Mouse (Mus musculus) heart, postnatal 25 days (tissue): Measurements from ENCODE around the gene Tbc1d8b. TPM values are rescaled to one million over a fixed set of nuclear protein-coding genes. Genes with fewer than 3 reads are reported as not detected.

ENCODE experiments used
- DNase-seq: peaks from one replicate; pipeline ENCODE4 v3.0.0; 2022; ENCODE audit warnings: low spot score
- intact Hi-C: fragments of 180-260 bp; cut with DNase I; formaldehyde crosslinking; loops from one replicate; pipeline ENCODE4 v1.15.1; 2025
- total RNA-seq, 2 experiments: library from RNA; stranded (reverse); gene quantifications; 2 replicates each; pipeline ENCODE4 v1.2.3; 2021

The Tbc1d8b gene
- total RNA-seq, 2 experiments from 2014 or later = 5.2 to 5.5 TPM

DNA sequence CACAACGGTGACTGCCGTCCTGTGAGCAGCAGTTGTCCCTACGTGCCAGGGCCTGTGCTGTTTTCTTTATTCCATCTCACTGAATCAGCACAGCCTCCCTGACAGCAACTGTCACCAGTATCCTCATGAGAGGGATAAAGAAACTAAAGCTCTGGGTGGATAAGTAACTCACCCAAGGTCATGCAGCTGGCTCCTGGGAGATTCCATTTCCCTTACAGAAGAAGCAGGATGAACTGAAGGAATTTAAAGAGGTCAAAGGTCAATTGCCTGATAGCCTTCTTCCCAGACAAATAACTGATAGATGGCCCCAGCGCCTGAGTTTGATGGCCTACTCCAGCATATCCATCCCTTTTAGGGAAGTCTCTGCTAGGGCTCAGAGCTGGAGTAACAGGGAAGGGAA is 92.6 kb downstream of the Tbc1d8b start:
- intact Hi-C loops = no loop called here

DNA sequence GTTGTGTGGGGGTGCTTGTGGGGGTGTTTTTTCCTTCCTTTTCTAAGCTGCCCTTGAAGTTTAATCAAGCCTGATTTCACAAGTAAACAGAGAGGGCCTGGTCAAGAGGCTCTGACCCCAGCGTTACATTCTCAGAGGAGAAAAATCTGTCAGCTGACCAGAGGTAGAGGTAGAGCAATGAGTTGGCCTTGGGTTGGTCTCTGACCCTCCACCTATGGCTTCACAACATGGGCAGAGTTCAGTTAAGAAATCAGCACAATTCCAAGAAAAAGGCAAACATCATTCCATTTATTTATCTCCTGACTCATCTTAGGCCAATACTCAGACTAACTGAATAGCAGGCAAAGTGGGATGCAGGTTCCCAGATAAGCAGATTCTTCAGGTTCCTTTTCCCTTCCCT is 94.1 kb downstream of the Tbc1d8b start:
- intact Hi-C loops = no loop called here
- DNase-seq = no peak

More for the DNA sequence above, 92.6 kb downstream of the Tbc1d8b start:
- no peak for DNase-seq

- no peak for DNase-seq
- intact Hi-C loops = no loop called here
These were observed 94.6 kb downstream of the Tbc1d8b start for GRCm38 (mm10) chrX:139779401-139779800.

GRCm38 (mm10) chrX:139780988-139781387 is 96.2 kb downstream of the Tbc1d8b start:
- DNase-seq = no peak
- intact Hi-C loops = no loop called here

DNA sequence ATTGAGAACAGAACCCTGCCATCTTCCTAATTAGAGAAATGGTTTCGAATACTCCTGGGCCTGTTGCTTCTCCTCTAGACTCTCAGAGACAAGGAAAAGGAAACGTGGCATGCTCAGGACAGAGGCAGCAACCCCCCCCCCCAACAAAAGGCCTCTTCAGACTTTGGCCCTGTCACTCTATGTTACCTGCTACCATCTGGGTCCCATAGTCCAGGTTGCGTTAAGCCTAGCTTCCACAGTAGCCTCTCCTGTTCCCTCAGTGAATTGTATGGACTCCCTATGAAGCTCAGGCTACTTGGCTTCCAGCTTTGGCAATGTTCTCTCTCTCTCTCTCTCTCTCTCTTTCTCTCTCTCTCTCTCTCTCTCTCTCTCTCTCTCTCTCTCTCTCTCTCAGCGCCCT is 96.8 kb downstream of the Tbc1d8b start:
- DNase-seq = no peak
- intact Hi-C loops = no loop called here

DNA sequence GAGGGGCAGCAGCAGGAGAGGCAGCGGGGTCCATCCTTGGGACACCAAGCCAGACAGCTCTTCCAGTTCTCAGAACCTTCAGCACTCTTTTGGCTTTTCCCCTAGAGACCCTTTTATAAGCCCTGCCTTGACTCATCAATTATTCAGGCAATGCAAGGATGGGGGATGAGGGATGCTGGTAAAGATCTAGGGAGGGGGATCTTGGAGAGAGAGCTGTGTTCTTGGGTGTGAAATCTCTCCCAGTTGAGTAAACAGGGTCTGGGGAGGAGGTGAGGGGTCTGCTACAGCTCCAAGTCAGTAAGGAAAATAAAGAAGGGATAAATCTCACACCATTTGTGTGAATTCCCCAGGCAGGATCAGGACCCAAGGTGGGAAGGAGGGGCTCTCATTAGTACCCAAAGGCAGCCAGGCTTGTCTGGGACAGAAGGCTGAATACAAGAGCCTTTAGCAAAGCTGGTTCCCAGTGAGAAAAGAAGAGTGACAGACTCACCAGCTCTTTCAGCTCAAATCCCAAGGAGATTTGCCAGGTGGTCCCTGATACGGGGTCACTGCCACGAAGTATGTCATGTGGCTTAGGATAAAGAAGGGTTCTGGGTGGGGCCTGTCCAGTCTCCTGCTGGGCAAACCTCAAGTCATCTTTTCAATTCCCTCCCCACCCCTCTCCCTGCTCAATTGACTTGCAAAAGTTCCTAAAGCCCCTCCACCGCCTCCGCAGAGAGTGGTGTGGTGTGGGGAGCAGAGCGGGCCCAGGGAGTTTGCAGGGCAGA is 97.7 kb downstream of the Tbc1d8b start, which contains the start of gene Ripply1:
Ripply1 (minus strand) TSS at position 76 of the 767 bp plus-strand sequence.
- DNase-seq = no peak
- intact Hi-C loops = no loop called here

DNA sequence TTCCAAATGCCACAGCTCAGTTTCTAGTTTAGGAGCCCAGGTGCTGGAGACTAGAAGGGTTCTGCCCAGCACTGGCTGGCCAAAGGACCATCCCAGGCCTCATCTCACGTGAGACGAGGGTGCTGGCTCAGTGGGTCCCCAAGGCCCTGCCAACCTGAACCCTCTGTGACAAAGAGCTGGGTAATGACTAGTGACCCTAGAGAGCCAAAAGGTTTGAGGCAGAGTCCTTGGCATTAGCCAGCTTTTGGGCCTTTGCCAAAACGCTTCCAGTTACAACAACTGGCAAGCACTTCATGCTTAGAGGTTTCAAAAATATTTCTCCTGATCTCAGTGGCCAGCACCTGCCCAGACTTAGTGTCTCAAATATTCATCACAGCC is 98.2 kb downstream of the Tbc1d8b start:
- DNase-seq = no peak
- intact Hi-C loops = no loop called here

DNA sequence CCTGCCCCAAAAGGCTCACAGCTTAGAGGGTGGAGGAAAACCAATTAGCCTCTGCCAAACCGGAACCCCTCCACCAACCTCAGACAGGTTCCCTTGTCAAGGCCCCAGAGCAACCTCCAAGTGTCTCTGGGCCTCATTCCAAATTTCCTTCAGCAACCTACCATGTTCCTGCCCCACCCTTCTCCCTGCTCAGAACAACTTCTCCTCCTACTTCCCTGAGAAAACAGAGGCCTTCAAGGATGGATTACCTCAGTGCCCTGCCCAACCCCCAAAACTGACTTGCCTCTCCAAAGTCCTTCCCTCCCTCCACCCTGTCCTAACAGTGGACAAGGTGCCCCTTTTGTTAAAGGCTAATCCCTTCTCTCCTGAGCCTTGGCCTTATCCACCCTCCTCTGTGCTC is 101.0 kb downstream of the Tbc1d8b start:
- intact Hi-C loops = no loop called here

GRCm38 (mm10) chrX:139794072-139794845 is 109.5 kb downstream of the Tbc1d8b start:
- intact Hi-C loops = no loop called here
- DNase-seq = no peak

More for the DNA sequence above, 101.0 kb downstream of the Tbc1d8b start:
- DNase-seq = no peak

DNA sequence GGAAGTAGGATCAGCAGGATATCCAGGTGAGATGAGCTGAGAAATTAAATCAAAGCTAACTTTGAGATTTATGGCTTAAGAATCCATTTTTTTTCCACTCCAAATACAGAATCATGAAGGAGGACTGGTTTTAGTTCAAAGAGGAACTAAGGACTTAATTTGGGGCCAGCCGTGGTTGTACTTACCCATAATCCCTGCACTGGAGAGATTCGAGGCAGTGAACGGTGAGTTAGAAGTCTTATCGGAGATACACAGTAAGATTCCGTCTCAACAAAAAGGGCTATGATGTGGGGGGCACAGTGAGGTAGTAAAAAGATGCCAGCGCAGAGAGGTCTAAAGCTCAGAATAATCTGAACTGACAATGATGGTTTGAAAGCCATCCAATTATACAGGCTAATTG is 111.2 kb downstream of the Tbc1d8b start:
- no peak for DNase-seq
- intact Hi-C loops = no loop called here

- intact Hi-C loops = no loop called here
- no peak for DNase-seq
These were observed 113.1 kb downstream of the Tbc1d8b start for GRCm38 (mm10) chrX:139797875-139798274.

DNA sequence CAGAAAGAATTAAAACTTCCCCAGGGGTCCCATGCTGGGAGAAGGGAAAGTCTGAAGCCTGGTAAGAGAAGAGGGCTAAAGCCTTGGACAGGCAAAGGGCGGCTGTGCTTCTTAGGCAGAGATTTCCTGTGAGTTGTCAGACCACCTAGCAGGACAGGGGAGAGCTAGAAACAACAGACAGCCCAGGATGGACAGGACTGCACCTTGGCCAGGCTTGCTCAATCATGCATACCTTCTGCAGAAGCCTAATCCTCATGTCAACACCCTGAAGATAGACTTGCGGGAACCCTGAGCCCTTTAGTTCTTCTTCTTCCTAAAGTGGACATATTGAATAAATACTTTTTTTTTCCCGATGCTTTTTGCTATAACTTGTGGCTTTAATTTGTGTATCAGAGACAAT is 115.2 kb downstream of the Tbc1d8b start:
- DNase-seq = no peak

DNA sequence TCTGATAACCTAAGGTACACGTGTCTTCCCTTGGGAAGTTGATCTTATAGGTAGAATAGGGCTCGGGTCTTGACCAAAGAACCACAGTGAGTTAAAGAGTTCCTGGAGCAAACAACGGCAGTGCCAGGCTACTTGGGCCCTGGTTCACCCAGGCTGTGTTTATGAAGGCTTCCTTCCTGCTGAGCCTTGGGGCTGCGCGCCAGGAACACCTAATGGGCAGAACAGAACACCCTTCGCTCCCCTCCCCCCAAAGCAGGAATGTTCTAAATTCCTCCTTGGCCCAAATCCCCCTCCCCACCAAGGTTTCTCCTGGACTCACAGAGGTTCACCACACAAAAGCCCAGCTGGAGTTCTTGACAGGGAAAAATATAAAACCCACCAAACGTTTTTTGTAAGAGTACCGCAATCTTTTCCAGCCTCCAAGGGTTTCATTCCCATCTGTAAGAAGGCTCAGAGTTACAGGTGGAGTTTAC is 115.6 kb downstream of the Tbc1d8b start, which contains the start of gene Cldn2:
Cldn2 (plus strand) TSS at position 423 of the 473 bp plus-strand sequence.
- intact Hi-C loops = no loop called here
- DNase-seq = no peak

More for the DNA sequence above, 115.2 kb downstream of the Tbc1d8b start:
- intact Hi-C loops = no loop called here

Other genes starting within 250 kb of the Tbc1d8b start
- under 1 TPM in 1 of 2 experiments, not detected in 1; 0.10 TPM for gene D330045A20Rik, start 204.6 kb upstream of the Tbc1d8b start, total RNA-seq
- 10 to 100 TPM; 72.2 to 82.0 TPM for gene Rnf128, start 121.7 kb upstream of the Tbc1d8b start, total RNA-seq
- not detected for gene Gm15013, start 29.5 kb downstream of the Tbc1d8b start, total RNA-seq
- not detected for gene Ripply1, start 97.4 kb downstream of the Tbc1d8b start, total RNA-seq
- not detected for gene Cldn2, start 115.8 kb downstream of the Tbc1d8b start, total RNA-seq
- 1 to 10 TPM; 5.2 to 5.3 TPM for gene Morc4, start 186.7 kb downstream of the Tbc1d8b start, total RNA-seq